Mouse (Mus musculus): ENCODE measurements around the gene Bsn.

Gene Bsn

GRCm38 (mm10) chr9:108189787-108190679, at the start of gene Bsn:
TSS of gene Bsn (minus strand) at chr9:108190384.
- DNase-seq (ENCODE audit: low spot score in 2 of 2): peak; percentile 34 to 43

DNA sequence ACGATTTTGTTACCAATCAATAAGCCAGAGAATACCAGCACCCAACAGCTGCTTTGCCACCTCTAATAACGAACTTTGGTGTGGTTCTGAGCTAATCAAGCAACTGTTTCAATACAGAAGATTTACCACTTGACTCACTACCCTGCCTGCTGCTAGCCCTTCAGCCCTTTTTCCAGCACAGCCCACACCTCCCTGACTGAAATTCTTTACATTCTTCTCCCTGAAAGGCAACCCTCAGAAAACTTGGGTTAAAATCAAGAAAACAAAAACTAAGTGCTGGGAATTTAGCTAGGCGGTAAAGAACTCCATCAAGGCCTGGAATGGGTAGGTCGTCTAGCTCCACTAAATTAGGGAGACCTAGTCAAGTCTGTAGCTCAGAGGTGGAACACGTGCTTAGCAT, 49.8 kb upstream of the Bsn start:
- no peak for DNase-seq (ENCODE audit: low spot score in 2 of 2)

DNA sequence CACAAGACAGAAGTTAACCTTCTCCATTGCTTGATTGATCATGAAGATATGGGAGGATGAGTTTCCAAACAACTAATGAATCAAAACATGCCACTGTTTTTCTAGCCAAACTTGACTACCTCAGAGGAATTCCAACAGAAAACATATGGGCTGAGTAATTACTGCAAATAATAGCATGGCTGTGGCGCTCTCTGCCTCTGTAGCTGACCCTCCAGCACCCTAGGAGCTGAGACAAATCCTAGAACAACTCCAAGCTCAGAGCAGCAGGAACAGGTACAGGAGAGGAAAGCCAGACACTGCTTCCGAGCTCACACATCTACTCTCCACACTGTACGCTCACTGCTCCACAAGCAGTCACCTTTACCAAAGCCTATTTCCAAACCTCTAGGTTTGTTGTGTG, 48.6 kb upstream of the Bsn start:
- no peak for DNase-seq (ENCODE audit: low spot score in 2 of 2)

DNA sequence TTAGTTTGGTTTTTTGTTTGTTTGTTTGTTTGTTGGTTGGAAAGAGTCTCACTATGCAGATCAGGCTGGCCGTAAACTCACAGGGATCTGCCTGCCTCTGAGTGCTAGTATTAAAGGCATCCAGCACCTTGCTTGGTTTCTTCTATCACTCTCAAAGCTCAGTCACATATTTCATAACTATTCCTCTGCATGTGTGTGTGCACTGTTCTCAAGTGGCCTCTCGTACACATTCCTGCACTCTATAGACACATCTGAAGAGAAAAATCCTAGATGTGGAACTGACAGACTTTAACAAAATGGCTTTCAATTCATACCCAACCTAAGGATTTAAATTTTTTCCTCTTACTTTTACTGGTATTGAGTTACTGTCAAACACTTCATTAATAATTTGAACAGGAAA, 48.2 kb upstream of the Bsn start:
- no peak for DNase-seq (ENCODE audit: low spot score in 2 of 2)

- DNase-seq (ENCODE audit: low spot score in 2 of 2): no peak
Measured at GRCm38 (mm10) chr9:108234682-108235081, 44.5 kb upstream of the Bsn start.

DNA sequence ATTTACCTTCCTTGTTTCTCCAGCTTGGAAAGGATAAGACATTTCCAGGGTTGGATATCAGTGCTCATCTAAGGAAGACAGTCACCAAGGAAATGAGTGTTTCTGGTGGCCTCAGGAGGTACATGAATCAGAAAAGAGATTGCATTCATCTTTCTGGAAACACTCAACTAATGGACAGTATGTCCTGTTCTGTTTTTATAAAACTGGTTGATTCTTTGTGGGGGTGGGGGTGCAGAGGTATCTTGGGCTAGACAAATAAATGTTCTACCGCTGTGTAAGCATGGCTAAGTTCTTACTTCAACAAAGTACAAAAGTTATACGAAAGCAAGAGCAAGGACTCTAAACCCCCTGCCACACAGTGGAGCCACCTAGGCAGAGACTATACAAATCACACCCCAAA, 42.7 kb upstream of the Bsn start:
- DNase-seq (ENCODE audit: low spot score in 2 of 2): no peak

DNA sequence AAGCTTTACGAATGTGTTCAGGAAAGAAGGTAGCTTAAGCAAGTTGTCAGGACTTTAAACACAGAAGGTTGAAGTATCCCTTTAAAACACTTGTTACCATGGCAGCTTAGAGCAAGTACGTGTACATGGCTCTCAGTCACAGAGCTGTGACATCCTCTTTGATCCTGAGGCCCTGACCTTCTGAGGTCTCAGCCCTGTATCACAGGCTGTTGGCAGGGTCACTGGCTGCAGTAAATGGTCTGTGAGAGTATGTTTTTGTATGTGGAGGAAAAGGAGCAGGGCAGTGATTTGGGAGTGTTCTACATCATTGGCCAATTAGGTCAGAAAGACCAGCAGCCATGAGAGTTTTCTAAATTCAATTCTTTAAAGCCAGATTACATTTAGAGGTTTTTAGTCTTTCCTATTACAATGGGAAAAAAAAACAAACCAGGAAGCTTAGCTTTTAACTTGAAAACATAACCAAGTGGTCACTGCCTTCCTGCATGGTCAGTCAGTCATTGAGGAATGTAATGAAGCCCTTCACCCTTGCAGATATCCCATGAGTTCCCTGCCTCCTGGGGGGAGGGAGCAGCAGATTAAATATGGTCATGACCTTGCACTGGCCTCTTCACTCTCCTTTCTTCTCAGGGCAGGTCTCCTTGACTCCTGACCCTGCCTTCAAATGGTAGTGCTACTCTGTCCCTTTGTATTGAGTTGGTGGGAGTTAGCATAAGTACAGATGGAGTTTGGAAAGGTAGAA, 37.9 kb upstream of the Bsn start:
- DNase-seq (ENCODE audit: low spot score in 2 of 2): no peak

GRCm38 (mm10) chr9:108225166-108225565, 35.0 kb upstream of the Bsn start:
- DNase-seq (ENCODE audit: low spot score in 2 of 2): no peak

DNA sequence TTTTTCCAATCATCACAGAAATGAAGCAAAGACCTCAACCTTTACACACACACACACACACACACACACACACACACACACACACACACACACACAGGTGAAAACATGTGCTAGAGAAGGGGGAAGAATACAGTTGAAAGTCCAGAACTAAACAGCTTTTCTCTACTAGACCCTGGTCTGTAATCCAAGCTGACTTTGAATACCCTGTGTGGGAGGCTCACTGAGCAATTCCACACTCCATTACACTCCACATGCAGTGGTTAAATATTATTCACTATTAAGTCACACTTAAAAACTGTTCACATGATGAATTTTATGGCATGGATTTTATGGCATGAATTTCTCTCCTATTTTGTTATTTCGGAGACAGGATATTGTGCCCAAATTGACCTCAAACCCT, 33.4 kb upstream of the Bsn start:
- no peak for DNase-seq (ENCODE audit: low spot score in 2 of 2)

DNA sequence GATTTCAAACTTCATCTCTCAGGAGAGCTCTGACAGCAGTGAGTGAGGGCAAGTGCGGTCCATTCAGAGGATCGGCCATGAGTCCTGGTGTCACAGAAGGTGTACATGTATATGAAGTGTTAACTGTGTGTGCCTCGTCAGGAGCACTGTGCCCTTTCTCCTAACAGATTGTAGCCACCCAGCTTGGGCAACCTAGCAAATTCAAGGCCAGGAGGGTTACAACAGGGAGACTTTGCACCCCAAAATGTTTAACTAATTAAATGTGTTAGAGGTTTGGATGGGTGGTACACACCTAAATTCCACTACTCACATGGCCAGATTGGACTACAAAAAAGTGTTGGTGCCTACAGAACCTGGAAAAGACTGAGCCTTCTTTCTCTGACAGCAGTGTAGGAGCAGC, 31.4 kb upstream of the Bsn start:
- DNase-seq (ENCODE audit: low spot score in 2 of 2): no peak

- DNase-seq (ENCODE audit: low spot score in 2 of 2): no peak
Measured at GRCm38 (mm10) chr9:108220380-108220774, 30.2 kb upstream of the Bsn start.

GRCm38 (mm10) chr9:108219766-108220379, 29.7 kb upstream of the Bsn start:
- DNase-seq (ENCODE audit: low spot score in 2 of 2): no peak

DNA sequence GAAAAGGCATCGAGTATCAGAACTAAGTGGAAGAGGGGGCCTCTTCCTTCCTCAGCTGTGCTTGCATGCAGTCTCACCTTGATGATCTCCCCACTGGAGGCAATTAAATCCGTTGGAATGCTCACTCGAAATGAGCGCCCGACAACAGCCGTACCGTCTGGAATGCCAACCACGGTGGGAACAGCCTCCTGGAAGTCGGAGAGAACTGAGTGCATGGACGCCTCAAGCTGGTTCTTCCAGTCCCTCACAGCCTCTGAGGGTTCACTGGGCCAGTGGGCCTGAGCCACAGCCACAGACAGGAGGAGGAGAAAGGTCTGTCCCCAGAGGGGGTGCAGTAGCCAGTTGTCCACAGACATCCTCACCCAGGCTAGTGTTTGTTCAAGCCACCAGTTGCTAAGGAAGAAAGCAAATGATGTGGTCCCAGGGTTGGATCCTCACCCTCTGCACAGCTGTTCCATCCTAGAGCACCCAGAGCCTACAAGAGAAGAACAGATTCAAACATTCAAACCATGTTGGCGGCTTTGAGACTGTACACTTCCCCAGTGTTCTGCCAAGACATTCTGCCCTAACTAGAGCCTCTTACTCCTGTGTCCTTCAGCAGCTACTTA, 27.9 kb upstream of the Bsn start:
- no peak for DNase-seq (ENCODE audit: low spot score in 2 of 2)

- DNase-seq (ENCODE audit: low spot score in 2 of 2): no peak
Measured at GRCm38 (mm10) chr9:108217406-108217805, 27.2 kb upstream of the Bsn start.

- no peak for DNase-seq (ENCODE audit: low spot score in 2 of 2)
Measured at GRCm38 (mm10) chr9:108213105-108213504, 22.9 kb upstream of the Bsn start.

GRCm38 (mm10) chr9:108212426-108212825, 22.2 kb upstream of the Bsn start:
- DNase-seq (ENCODE audit: low spot score in 2 of 2): no peak

DNA sequence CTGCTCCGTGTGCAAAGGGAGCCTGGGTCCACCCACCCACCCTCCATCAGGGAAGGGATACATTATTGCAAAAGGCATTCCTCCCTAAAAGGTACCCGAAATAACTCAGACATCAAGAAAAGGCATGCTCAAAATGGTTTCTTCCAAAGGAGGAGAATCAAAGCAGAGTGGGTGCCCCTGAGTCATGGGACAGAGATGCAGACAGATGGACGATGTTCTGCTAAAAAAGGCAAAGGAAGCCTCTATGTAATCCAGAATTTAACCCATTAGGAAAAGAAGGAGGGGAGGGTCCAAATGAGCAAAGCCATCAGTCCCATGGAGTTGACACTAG, 15.4 kb upstream of the Bsn start:
- DNase-seq (ENCODE audit: low spot score in 2 of 2): no peak

DNA sequence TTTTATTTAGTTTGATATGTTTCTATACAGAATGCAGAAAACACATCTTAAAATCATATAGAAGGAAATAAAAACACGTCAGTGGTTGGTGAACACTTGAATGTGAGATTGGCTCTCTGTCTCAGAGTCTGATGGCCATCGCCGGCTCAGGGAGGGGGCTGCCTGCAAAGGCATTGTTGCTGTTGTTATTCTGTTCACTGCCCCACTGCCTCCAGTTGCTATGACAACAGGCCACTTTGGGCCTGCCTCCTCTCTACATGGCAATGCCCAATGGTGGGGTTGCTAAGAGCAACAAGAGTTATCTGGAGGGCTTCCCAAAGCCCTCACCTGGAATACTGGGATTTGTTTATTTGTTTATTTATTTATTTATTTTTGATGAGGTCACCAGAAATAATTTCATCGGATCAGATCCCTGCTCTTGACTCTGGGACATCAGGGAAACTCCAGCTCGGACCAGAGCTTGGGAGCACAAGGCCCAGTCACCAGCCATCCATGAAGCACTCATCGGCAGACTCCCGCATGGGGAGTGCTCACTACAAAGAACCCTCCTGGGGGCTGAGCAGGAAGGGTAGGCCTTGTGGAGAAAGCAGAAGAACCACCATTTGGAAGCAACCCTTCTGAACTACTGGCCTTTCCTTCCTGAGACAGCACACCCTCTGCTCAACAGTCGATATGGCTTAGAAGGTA, 14.8 kb upstream of the Bsn start:
- DNase-seq (ENCODE audit: low spot score in 2 of 2): no peak

- DNase-seq (ENCODE audit: low spot score in 2 of 2): peak; percentile 78 to 84
Measured at GRCm38 (mm10) chr9:108203015-108203414, 12.8 kb upstream of the Bsn start.

- DNase-seq (ENCODE audit: low spot score in 2 of 2): peak in 1 of 2 experiments; percentile 39
Measured at GRCm38 (mm10) chr9:108202169-108202568, 12.0 kb upstream of the Bsn start.

DNA sequence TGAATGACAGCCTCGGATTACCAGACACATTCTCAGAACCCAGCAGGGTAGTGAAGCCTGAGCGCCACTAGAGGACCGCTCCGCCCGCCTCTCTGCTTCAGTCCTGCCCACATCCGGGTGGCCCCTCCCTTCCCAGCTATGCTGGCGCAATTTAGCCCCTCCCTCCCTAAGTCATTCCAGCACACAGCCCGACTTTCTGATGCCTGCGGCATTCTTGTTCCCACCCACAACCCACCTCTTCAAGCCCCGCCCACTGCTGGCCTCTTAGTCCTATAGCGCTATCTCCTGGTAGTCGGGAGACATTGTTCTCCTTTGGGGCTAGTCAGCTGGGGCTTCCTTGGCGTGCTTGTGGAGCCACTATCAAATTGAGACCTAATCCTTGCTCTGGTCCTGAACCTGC, 11.0 kb upstream of the Bsn start:
- peak; percentile 92 to 94 for DNase-seq (ENCODE audit: low spot score in 2 of 2)

DNA sequence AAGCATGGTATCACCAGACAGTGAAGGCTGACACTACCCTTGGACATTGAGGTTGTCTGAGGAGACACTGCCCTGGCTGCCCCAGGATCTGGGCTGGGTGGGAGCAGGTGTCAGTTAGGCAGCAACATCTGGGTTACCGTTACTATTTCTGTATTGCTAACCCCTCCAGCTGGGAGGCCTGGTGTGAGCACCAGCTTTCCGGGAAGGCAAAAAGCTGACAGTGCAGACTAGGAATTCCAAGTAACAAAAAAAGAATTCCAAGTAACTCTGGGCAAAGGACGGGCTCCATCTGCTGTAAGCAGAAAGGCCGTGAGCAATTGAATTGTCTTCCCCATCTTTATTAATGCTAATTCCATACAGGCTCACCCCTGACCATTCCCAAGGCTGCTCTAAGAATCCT, 8.4 kb upstream of the Bsn start:
- no peak for DNase-seq (ENCODE audit: low spot score in 2 of 2)
